Mouse (Mus musculus): ENCODE results near the gene Taf1b. TPM values are rescaled to one million over a fixed set of nuclear protein-coding genes. Genes with fewer than 3 reads are reported as not detected.

The Taf1b gene
- polyA plus RNA-seq, 1 experiment from 2014 or later, result 31.1 TPM

DNA sequence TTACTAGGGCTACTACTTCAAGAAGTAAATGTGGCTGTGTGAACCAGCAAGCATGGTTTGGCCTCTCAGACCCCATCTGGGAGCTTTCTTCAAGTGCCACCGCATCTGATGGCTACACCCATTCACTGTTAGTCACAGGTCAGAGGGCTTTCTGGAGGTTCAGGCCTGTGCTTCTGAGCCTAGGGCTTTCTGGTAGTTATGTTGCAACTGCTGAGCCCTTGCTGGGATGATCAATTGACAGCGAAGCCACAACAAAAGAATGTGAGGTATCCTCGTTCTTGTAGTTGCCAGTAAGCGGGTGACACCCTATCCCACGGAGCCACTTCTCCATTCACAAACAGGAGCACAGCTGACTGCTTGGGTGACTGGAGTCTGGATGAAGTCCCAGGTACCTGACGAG is 67.2 kb downstream of the Taf1b start:
- no peaks in the 10 kb centered on the region for H3K4me1 ChIP-seq (ENCODE audit: control insufficient read depth, insufficient read depth, low read length)
- H3K36me3 ChIP-seq (ENCODE audit: control insufficient read depth, insufficient read depth, low read length), result no peaks in the 10 kb centered on the region
- DNase-seq (ENCODE audit: low spot score) (no peak), ATAC-seq (ENCODE audit: insufficient number of reproducible peaks, low FRiP score, low TSS enrichment, low read depth) (no peak)
- H3K9ac ChIP-seq (ENCODE audit: low read length), result no peak overlapping the region
- H3K4me2 ChIP-seq (ENCODE audit: low read depth, severe bottlenecking), result no peak overlapping the region
- WGBS, result 76% methylated on average over 6 of the region's 6 CpGs
- H3K27ac ChIP-seq (replicated peaks; ENCODE audit: low read depth, low read length), result no peak overlapping the region
- H3K27me3 ChIP-seq (ENCODE audit: control insufficient read depth, insufficient read depth, low read length), result no peaks in the 10 kb centered on the region
- H3K4me3 ChIP-seq (ENCODE audit: low read depth, low read length), result no peak overlapping the region
- H3K9me3 ChIP-seq (ENCODE audit: control insufficient read depth, low read length), result no peaks in the 10 kb centered on the region

DNA sequence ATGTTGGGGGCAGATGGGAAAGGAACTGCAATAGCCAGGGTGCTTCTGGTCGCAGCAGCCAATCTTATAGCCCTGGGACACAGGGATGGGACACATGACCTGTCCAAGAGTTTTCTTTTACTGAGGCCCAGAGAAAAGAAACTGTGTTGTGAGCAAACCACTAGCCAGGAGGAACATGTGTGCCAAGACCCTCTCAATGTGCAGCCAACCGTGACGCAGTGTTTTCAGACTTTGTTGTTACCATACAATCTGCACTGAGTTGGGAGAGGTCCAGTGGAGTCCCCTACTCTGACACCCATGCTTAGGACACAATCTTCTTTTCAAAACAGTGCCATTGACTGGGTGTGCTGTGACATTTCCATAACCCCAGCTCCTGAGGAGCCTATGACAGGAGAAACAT is 69.4 kb downstream of the Taf1b start:
- Histone ChIP-seq H3K9me3 (ENCODE audit: control insufficient read depth, low read length) (no peaks in the 10 kb centered on the region), H3K36me3 (ENCODE audit: control insufficient read depth, insufficient read depth, low read length) (no peaks in the 10 kb centered on the region), H3K9ac (ENCODE audit: low read length) (no peak overlapping the region), H3K27ac (replicated peaks; ENCODE audit: low read depth, low read length) (no peak overlapping the region), H3K4me3 (ENCODE audit: low read depth, low read length) (no peak overlapping the region), H3K4me2 (ENCODE audit: low read depth, severe bottlenecking) (no peak overlapping the region), H3K4me1 (ENCODE audit: control insufficient read depth, insufficient read depth, low read length) (no peaks in the 10 kb centered on the region), H3K27me3 (ENCODE audit: control insufficient read depth, insufficient read depth, low read length) (peaks cover 5% of the 10 kb centered on the region)
- DNase-seq (ENCODE audit: low spot score) (no peak), ATAC-seq (ENCODE audit: insufficient number of reproducible peaks, low FRiP score, low TSS enrichment, low read depth) (no peak)
- 89% methylated on average over 3 of the region's 3 CpGs for WGBS

GRCm38 (mm10) chr12:24571523-24572392 is 73.6 kb downstream of the Taf1b start, which contains the start of gene Grhl1:
Grhl1 (plus strand) TSS chr12:24572283.
- Histone ChIP-seq H3K27me3 (ENCODE audit: control insufficient read depth, insufficient read depth, low read length) (peaks cover 12% of the 10 kb centered on the region), H3K9me3 (ENCODE audit: control insufficient read depth, low read length) (no peaks in the 10 kb centered on the region), H3K4me1 (ENCODE audit: control insufficient read depth, insufficient read depth, low read length) (no peaks in the 10 kb centered on the region), H3K4me2 (ENCODE audit: low read depth, severe bottlenecking) (peak within 1 kb of the TSS; percentile 87), H3K27ac (replicated peaks; ENCODE audit: low read depth, low read length) (no peak within 1 kb of the TSS), H3K4me3 (ENCODE audit: low read depth, low read length) (peak within 1 kb of the TSS; percentile 52), H3K36me3 (ENCODE audit: control insufficient read depth, insufficient read depth, low read length) (no peaks in the 10 kb centered on the region), H3K9ac (ENCODE audit: low read length) (peak within 1 kb of the TSS; percentile 37; the same call in 1 of the 2 replicates)
- peak; percentile 92 for DNase-seq (ENCODE audit: low spot score)
- peak; percentile 96 for ATAC-seq (ENCODE audit: insufficient number of reproducible peaks, low FRiP score, low TSS enrichment, low read depth)
- 1% methylated on average over 54 of the region's 64 CpGs for WGBS

DNA sequence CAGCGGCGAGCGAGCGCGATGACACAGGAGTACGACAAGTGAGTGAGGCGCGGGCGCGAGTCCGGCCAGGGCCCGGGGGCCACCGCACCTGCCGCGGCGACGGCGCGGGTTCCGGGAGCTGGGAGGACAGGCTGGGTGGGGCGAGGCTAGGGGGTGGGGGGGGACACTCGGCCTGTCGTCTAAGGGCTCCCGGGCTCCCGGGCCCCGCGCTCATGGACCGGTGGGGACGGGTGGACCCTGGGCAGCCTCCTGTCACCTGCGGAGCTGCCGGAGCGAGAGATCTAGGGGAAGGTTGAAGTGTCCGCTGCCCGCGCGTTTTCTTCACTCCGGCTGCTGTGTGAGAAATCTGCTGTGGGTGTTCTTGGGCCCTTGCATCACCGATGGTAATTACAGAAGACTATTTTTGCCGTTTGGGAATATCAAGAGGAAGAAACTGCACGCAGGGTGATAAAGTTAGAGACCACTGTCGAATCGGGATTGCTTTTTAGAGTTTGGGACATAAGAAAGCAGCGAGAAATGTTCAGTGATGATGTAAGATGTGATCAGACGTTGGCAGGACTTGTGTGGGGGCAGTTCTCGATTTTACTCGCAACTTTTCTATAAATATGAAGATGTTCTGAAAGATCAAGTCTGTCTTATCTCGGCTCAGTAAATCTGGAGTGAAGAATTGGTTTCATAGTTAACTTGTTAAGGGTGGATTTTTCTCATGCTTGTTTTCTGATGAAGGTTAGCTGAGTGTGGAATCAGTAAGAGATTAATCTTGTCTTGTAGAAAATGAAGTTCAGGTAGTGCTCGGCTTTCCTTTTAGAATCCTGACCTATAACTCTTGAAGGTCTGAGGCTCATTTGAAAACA is 74.5 kb downstream of the Taf1b start:
- no peak overlapping the region for H3K27ac ChIP-seq (replicated peaks; ENCODE audit: low read depth, low read length)
- peak overlapping the region; percentile 52 for H3K4me3 ChIP-seq (ENCODE audit: low read depth, low read length)
- no peaks in the 10 kb centered on the region for H3K36me3 ChIP-seq (ENCODE audit: control insufficient read depth, insufficient read depth, low read length)
- peaks cover 12% of the 10 kb centered on the region for H3K27me3 ChIP-seq (ENCODE audit: control insufficient read depth, insufficient read depth, low read length)
- peak; percentile 40 for DNase-seq (ENCODE audit: low spot score)
- H3K4me2 ChIP-seq (ENCODE audit: low read depth, severe bottlenecking), result peak overlapping the region; percentile 87
- no peaks in the 10 kb centered on the region for H3K4me1 ChIP-seq (ENCODE audit: control insufficient read depth, insufficient read depth, low read length)
- H3K9ac ChIP-seq (ENCODE audit: low read length), result peak overlapping the region; percentile 37; the same call in 1 of the 2 replicates
- WGBS, result 6% methylated on average over 46 of the region's 48 CpGs
- peak; percentile 46 for ATAC-seq (ENCODE audit: insufficient number of reproducible peaks, low FRiP score, low TSS enrichment, low read depth)
- no peaks in the 10 kb centered on the region for H3K9me3 ChIP-seq (ENCODE audit: control insufficient read depth, low read length)

DNA sequence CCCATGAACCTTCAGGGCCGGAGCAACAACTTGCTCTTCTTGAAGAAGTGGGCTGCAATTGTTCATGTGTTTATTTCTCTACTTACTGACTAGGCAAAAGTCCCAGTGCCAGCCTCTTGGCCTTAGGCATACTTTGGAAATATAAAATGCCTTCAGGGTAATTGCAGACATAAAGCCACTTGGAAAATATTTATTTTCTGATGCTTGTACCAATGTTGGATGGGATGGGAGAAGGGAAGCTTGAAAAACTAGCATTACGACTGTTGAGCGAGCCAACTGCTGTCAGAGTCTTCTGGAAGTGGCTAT is 75.1 kb downstream of the Taf1b start:
- H3K36me3 ChIP-seq (ENCODE audit: control insufficient read depth, insufficient read depth, low read length), result no peaks in the 10 kb centered on the region
- H3K4me2 ChIP-seq (ENCODE audit: low read depth, severe bottlenecking), result no peak overlapping the region
- H3K27ac ChIP-seq (replicated peaks; ENCODE audit: low read depth, low read length), result no peak overlapping the region
- ATAC-seq (ENCODE audit: insufficient number of reproducible peaks, low FRiP score, low TSS enrichment, low read depth), result no peak
- no peak overlapping the region for H3K4me3 ChIP-seq (ENCODE audit: low read depth, low read length)
- H3K9ac ChIP-seq (ENCODE audit: low read length), result no peak overlapping the region
- H3K4me1 ChIP-seq (ENCODE audit: control insufficient read depth, insufficient read depth, low read length), result no peaks in the 10 kb centered on the region
- DNase-seq (ENCODE audit: low spot score), result no peak
- 61% methylated on average over 3 of the region's 3 CpGs for WGBS
- no peaks in the 10 kb centered on the region for H3K9me3 ChIP-seq (ENCODE audit: control insufficient read depth, low read length)
- H3K27me3 ChIP-seq (ENCODE audit: control insufficient read depth, insufficient read depth, low read length), result peaks cover 12% of the 10 kb centered on the region

GRCm38 (mm10) chr12:24574870-24575269 is 76.7 kb downstream of the Taf1b start:
- Histone ChIP-seq H3K4me2 (ENCODE audit: low read depth, severe bottlenecking) (no peak overlapping the region), H3K27ac (replicated peaks; ENCODE audit: low read depth, low read length) (no peak overlapping the region), H3K9me3 (ENCODE audit: control insufficient read depth, low read length) (no peaks in the 10 kb centered on the region), H3K4me1 (ENCODE audit: control insufficient read depth, insufficient read depth, low read length) (no peaks in the 10 kb centered on the region), H3K9ac (ENCODE audit: low read length) (no peak overlapping the region), H3K4me3 (ENCODE audit: low read depth, low read length) (no peak overlapping the region), H3K36me3 (ENCODE audit: control insufficient read depth, insufficient read depth, low read length) (no peaks in the 10 kb centered on the region), H3K27me3 (ENCODE audit: control insufficient read depth, insufficient read depth, low read length) (peaks cover 12% of the 10 kb centered on the region)
- no peak for ATAC-seq (ENCODE audit: insufficient number of reproducible peaks, low FRiP score, low TSS enrichment, low read depth)
- 28% methylated on average over 7 of the region's 7 CpGs for WGBS
- DNase-seq (ENCODE audit: low spot score), result no peak

GRCm38 (mm10) chr12:24580452-24580851 is 82.3 kb downstream of the Taf1b start:
- ATAC-seq (ENCODE audit: insufficient number of reproducible peaks, low FRiP score, low TSS enrichment, low read depth), result no peak
- no peak overlapping the region for H3K27ac ChIP-seq (replicated peaks; ENCODE audit: low read depth, low read length)
- no peak overlapping the region for H3K9ac ChIP-seq (ENCODE audit: low read length)
- H3K36me3 ChIP-seq (ENCODE audit: control insufficient read depth, insufficient read depth, low read length), result no peaks in the 10 kb centered on the region
- no peaks in the 10 kb centered on the region for H3K27me3 ChIP-seq (ENCODE audit: control insufficient read depth, insufficient read depth, low read length)
- no peak overlapping the region for H3K4me3 ChIP-seq (ENCODE audit: low read depth, low read length)
- DNase-seq (ENCODE audit: low spot score), result no peak
- H3K4me1 ChIP-seq (ENCODE audit: control insufficient read depth, insufficient read depth, low read length), result no peaks in the 10 kb centered on the region
- H3K4me2 ChIP-seq (ENCODE audit: low read depth, severe bottlenecking), result no peak overlapping the region
- 92% methylated on average over 1 of the region's 1 CpGs for WGBS
- H3K9me3 ChIP-seq (ENCODE audit: control insufficient read depth, low read length), result no peaks in the 10 kb centered on the region

DNA sequence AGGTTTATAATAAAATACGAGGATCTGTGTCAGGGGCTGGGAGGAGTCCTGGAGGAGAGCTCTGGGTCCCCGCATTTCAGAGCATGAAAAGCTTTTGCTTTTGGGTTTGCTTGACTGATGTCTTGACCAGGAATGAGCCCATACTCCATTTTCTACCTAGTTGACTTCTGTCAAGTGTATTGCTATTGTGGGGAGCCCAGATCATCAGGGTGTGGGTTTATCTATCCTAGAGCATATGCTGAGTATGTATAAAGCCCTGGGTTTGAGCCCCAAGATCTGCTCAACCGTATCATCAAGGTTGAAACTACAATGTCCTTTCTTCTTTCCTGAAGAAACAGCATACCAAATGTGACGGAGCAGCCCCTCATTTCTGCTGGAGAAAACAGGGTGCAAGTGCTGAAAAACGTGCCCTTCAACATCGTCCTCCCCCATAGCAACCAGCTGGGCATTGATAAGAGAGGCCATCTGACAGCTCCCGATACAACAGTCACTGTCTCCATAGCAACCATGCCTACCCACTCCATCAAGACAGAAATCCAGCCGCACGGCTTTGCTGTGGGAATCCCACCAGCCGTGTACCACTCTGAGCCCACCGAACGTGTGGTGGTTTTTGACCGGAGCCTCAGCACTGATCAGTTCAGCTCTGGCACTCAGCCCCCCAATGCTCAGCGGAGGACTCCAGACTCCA is 83.0 kb downstream of the Taf1b start:
- DNase-seq (ENCODE audit: low spot score) (no peak), ATAC-seq (ENCODE audit: insufficient number of reproducible peaks, low FRiP score, low TSS enrichment, low read depth) (no peak)
- H3K27ac ChIP-seq (replicated peaks; ENCODE audit: low read depth, low read length), result no peak overlapping the region
- H3K27me3 ChIP-seq (ENCODE audit: control insufficient read depth, insufficient read depth, low read length), result no peaks in the 10 kb centered on the region
- no peaks in the 10 kb centered on the region for H3K9me3 ChIP-seq (ENCODE audit: control insufficient read depth, low read length)
- no peaks in the 10 kb centered on the region for H3K36me3 ChIP-seq (ENCODE audit: control insufficient read depth, insufficient read depth, low read length)
- H3K4me3 ChIP-seq (ENCODE audit: low read depth, low read length), result no peak overlapping the region
- no peak overlapping the region for H3K4me2 ChIP-seq (ENCODE audit: low read depth, severe bottlenecking)
- 88% methylated on average over 14 of the region's 14 CpGs for WGBS
- H3K4me1 ChIP-seq (ENCODE audit: control insufficient read depth, insufficient read depth, low read length), result no peaks in the 10 kb centered on the region
- no peak overlapping the region for H3K9ac ChIP-seq (ENCODE audit: low read length)

Data from limb, embryonic 11.5 days (tissue).